Mouse (Mus musculus): ENCODE results near the gene Rcn3. TPM values are rescaled to one million over a fixed set of nuclear protein-coding genes. Genes with fewer than 3 reads are reported as not detected.
A peak's percentile ranks its signal among the peaks of the same experiment; 100 is the strongest.

Rcn3 gene
- polyA plus RNA-seq, 1 experiment = 172 TPM

DNA sequence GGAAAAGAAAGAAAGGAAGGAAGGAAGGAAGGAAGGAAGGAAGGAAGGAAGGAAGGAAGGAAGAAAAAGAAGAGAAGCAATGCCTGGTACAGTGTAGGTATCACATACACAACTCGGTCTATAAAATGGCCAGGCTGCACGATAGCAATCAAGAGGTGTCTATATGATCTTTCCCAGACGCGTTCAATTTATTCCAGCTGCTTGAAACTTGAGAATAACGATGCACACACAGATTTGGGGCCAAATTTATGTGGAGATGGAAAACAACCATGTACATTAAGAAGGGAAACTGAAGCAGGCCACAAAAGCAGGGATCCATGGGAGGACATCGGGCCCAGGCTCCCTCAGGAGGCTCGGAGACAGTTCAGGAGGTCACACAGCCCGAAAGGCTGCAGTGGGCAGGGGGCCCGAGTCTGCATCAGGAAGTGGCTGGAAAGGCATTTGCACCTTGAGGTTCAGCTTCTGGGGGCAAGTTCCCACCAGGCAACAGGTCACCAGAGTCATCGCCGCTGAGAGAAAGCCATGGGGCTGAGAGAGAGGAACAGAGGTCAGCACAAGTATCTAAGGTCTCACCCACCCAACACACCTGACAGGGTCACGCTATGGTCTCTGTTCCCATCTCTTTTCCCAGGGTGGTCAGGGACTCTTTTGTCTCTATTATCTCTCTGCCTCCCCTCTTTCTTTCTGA is 951 bp upstream of the Rcn3 start:
- no peak overlapping the region for H3K4me3 ChIP-seq (replicated peaks; ENCODE audit: extremely low read depth, low read depth, low read length)
- WGBS = 66% methylated on average over 12 of the region's 12 CpGs
- TF ChIP-seq POLR2A (IDR thresholded peaks at IDR 0.05; ENCODE audit: borderline replicate concordance, extremely low read depth, low read depth, low read length) (no peak), CTCF (IDR thresholded peaks at IDR 0.05; ENCODE audit: insufficient read depth, low read length) (no peak)
- H3K4me1 ChIP-seq (ENCODE audit: control insufficient read depth, insufficient read depth, low read length) = peaks cover 2% of the 10 kb centered on the region; the same call in 1 of the 2 replicates
- no peak for DNase-seq

DNA sequence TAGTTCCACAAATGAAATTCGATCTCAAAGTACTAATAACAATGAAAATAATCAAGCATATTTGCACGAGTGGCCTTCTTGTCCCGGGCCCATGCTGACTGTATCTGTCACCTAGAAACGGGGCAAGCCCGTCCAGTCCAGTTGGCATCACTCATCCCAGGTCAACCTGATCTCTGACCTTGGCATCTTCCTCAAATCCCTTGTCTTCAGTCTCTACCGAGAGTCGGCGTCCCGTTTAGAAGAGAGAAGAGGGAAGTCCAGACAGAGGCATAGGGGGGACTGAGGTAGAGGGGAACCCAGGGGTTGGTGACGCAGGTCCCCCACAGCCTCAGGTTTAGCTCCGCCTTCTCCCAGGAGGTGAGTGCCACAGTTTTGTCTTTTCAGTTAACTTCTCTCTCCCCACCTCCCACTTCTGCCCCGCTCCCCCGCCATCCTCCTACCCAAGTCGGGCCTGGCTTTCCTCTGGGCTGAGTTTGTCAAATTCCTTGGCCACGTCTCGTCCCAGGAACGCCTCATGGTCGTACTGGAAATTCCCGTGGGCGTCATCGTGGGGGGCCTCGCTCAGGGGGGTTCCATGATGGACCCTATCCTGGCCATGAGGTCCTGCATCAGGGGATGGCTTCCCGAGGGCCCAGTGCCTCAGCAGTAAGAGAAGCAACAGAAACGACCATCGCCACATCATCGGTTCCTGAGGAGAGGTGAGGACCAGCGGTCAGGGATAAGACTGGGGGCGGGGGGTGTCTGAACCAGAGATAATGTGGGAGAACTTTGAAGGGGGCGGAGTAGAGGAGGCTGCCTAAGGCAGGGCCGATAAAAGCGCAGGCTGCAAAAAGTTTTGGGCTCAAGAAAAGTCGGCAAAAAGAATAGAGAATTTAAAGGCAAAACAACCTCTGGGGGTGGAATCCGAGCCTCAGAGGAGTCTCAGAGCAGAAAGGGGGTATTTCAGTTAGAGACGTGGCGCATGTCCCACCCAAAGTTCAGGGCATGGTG is 725 bp downstream of the Rcn3 start:
- no peak for DNase-seq
- WGBS = 22% methylated on average over 35 of the region's 35 CpGs
- H3K4me1 ChIP-seq (ENCODE audit: control insufficient read depth, insufficient read depth, low read length) = peaks cover 2% of the 10 kb centered on the region; the same call in 1 of the 2 replicates
- H3K4me3 ChIP-seq (replicated peaks; ENCODE audit: extremely low read depth, low read depth, low read length) = peak overlapping the region; percentile 37
- no peak for TF ChIP-seq CTCF (IDR thresholded peaks at IDR 0.05; ENCODE audit: insufficient read depth, low read length)
- TF ChIP-seq POLR2A (IDR thresholded peaks at IDR 0.05; ENCODE audit: borderline replicate concordance, extremely low read depth, low read depth, low read length) = no peak

DNA sequence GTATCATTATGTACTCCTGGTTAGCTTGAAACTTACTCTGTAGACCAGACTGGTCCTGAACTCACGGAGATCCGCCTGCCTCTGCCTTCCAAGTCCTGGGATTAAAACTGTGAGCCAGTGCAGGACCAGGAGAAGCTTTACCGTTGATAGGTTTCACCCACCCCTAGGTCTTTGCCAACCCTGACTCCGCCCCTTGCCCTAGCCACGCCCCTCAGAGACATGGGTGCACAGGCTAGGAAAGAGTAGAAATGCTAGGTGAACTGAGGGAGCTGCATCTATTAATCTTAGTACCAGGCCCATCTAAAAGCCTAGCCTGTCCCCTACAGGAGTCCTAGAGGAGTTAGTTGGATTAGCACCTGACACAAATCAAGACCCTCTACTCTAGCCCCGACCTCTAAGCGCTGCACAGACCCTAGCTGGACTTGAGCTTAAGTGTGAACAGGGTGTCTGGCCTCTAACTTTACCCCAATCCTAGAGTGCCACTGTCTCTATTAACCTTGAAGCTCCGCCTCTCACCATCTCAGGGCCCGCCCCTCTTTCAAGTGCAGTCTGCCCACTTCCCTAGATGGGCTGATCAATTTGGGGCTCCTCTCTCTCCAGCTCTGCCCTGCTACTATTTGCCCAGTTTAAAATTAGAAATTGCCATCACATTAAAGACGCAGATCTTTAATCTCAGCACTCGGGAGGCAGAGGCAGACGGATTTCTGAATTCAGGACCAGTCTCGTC is 1.6 kb downstream of the Rcn3 start:
- 74% methylated on average over 13 of the region's 13 CpGs for WGBS
- H3K4me1 ChIP-seq (ENCODE audit: control insufficient read depth, insufficient read depth, low read length) = peaks cover 2% of the 10 kb centered on the region; the same call in 1 of the 2 replicates
- no peak overlapping the region for H3K4me3 ChIP-seq (replicated peaks; ENCODE audit: extremely low read depth, low read depth, low read length)
- TF ChIP-seq POLR2A (IDR thresholded peaks at IDR 0.05; ENCODE audit: borderline replicate concordance, extremely low read depth, low read depth, low read length) (no peak), CTCF (IDR thresholded peaks at IDR 0.05; ENCODE audit: insufficient read depth, low read length) (no peak)
- no peak for DNase-seq

DNA sequence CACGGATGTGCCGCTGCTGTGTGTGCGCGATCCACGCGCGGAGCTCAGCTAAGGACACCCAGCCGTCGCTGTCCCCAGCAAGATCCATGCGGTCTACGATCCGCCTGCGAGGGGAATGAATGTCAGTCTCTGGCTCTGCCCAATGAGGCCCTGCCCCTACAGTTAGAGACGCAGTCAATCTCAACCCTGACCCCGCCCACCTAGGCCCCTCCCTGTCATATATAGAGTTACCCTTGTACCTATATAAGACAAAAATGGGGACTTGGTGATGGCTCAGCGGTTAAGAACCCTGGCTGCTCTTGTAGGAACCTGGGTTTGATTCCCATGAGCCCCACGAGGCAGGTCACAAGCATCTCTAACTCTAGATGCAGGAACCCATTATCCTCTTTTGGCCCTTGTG is 3.4 kb downstream of the Rcn3 start:
- 93% methylated on average over 17 of the region's 17 CpGs for WGBS
- DNase-seq = no peak
- TF ChIP-seq CTCF (IDR thresholded peaks at IDR 0.05; ENCODE audit: insufficient read depth, low read length) (no peak), POLR2A (IDR thresholded peaks at IDR 0.05; ENCODE audit: borderline replicate concordance, extremely low read depth, low read depth, low read length) (no peak)
- no peak overlapping the region for H3K4me3 ChIP-seq (replicated peaks; ENCODE audit: extremely low read depth, low read depth, low read length)
- H3K4me1 ChIP-seq (ENCODE audit: control insufficient read depth, insufficient read depth, low read length) = peaks cover 2% of the 10 kb centered on the region; the same call in 1 of the 2 replicates

DNA sequence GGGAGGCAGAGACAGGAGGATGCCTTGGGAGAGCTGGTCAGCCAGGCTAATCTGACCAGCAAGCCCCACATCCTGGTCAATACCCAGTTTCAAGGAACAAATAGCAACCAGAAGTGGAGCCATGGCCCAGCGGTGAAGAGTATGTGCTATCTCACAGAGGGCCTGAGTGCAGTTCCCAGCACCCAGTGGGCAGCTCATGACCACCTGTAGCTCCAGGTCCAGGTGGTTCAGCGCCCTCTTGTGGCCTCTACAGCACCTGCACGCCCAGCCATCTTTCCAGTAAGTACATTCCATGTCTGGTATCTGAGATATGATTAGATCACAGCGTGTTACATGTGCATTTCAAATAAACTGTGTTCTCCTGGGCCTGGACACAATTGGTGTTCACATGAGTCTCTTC is 5.9 kb downstream of the Rcn3 start:
- WGBS = 82% methylated on average over 4 of the region's 4 CpGs
- Histone ChIP-seq H3K4me3 (replicated peaks; ENCODE audit: extremely low read depth, low read depth, low read length) (no peak overlapping the region), H3K4me1 (ENCODE audit: control insufficient read depth, insufficient read depth, low read length) (peaks cover 4% of the 10 kb centered on the region; the same call in 1 of the 2 replicates)
- TF ChIP-seq CTCF (IDR thresholded peaks at IDR 0.05; ENCODE audit: insufficient read depth, low read length) (no peak), POLR2A (IDR thresholded peaks at IDR 0.05; ENCODE audit: borderline replicate concordance, extremely low read depth, low read depth, low read length) (no peak)
- no peak for DNase-seq

DNA sequence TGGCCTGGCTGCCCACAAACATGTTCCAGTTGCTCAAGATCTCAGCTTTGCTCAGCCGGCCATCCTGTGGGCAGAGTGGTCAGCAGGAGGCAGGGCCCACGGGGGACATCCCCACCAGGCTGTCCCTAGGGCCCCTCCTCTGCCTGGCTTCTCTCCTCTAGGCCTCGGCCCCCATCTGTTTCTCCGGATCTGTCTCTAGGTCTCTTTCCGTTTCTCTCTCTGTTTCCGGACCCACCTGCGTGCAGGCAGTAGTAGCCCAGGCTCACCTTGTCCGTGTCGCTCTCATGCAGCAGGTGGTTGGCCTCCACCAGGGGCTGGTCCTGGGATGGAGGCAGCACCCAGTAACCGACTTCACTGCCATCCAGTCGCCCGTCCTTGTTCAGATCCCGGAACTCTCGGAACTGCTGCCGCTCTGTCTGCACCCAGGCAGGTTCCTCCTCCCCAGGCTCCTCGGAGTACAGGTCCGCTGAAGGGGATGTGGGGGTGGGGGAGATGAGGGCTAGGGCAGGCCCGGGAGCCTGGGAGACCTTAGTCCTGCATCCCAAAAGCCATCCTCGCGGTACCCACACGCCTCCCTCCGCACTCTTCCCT is 8.6 kb downstream of the Rcn3 start:
- no peak for DNase-seq
- WGBS = 77% methylated on average over 22 of the region's 22 CpGs
- peaks cover 4% of the 10 kb centered on the region; the same call in 1 of the 2 replicates for H3K4me1 ChIP-seq (ENCODE audit: control insufficient read depth, insufficient read depth, low read length)
- TF ChIP-seq POLR2A (IDR thresholded peaks at IDR 0.05; ENCODE audit: borderline replicate concordance, extremely low read depth, low read depth, low read length) = no peak
- TF ChIP-seq CTCF (IDR thresholded peaks at IDR 0.05; ENCODE audit: insufficient read depth, low read length) = no peak
- H3K4me3 ChIP-seq (replicated peaks; ENCODE audit: extremely low read depth, low read depth, low read length) = peak overlapping the region; percentile 20

DNA sequence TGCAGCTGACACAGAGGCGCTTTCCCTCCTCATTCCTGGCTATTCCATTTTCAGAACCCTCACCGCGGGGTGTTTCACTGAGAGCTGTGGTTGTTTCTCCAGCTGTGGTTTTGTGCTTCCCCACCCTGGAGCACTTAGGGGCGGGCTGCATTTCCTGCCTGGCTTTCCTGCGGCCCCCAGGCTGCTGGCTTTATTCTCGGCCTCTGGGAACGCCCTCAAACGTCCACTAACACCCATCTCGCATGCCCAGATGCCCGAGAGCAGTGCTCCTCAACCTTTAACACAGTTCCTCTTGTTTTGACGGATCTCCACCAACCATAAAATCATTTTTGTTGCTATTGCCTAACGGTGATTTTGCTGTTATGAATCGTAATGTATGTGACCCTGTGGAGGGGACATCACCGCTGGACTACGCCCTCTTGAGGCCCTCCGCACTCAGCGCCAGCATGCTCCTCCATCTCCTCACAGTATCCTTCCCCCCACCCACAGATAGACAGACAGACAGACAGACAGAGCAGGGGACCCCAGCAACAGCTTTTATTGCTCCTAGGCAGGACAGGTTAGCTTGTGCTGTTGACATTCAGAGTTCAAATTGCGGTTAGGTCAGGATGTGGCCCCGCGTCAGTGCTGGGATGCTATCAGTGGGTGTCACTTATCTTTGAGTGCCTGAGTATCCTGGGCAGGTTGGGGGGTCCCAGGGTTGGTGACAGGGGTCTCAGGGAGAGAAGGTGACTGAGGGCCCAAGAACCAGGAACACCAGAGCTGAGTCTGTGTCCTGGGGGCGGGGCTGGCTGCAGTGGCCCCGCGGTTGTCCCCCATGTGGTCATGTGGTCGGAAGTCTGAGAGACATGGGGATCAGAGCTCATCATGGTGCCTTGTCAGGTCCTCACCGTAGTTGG is 9.4 kb downstream of the Rcn3 start:
- DNase-seq = no peak
- TF ChIP-seq CTCF (IDR thresholded peaks at IDR 0.05; ENCODE audit: insufficient read depth, low read length) (no peak), POLR2A (IDR thresholded peaks at IDR 0.05; ENCODE audit: borderline replicate concordance, extremely low read depth, low read depth, low read length) (peak; percentile 34; the same call in 1 of the 2 replicates)
- H3K4me1 ChIP-seq (ENCODE audit: control insufficient read depth, insufficient read depth, low read length) = peaks cover 4% of the 10 kb centered on the region; the same call in 1 of the 2 replicates

DNA sequence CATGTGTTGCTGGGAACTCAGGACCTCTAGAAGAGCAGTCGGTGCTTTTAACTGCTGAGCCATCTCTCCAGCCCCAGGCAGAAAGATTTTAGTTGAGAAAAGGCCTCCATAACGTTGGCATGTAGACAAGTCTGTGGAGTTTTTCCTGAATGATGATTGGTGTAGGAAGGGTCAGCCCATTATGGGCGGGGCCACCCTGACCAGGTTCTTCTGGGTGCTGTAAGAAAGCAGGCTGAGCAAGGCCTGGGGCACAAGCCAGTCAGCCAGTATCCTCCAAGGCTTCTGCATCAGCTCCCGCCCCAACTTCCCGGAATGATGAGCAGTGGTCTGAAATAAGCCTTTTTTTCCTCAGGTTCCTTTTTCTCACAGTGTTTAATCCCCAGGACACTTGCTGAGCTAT is 11.0 kb downstream of the Rcn3 start:
- DNase-seq = no peak
- Histone ChIP-seq H3K4me1 (ENCODE audit: control insufficient read depth, insufficient read depth, low read length) (peaks cover 4% of the 10 kb centered on the region; the same call in 1 of the 2 replicates), H3K4me3 (replicated peaks; ENCODE audit: extremely low read depth, low read depth, low read length) (no peak overlapping the region)
- 67% methylated on average over 5 of the region's 5 CpGs for WGBS
- TF ChIP-seq CTCF (IDR thresholded peaks at IDR 0.05; ENCODE audit: insufficient read depth, low read length) (no peak), POLR2A (IDR thresholded peaks at IDR 0.05; ENCODE audit: borderline replicate concordance, extremely low read depth, low read depth, low read length) (no peak)

More for the DNA sequence above, 9.4 kb downstream of the Rcn3 start:
- 49% methylated on average over 25 of the region's 25 CpGs for WGBS
- H3K4me3 ChIP-seq (replicated peaks; ENCODE audit: extremely low read depth, low read depth, low read length) = peak overlapping the region; percentile 45

Measured in lung, adult 2 months (tissue).